Mouse (Mus musculus): Measurements from ENCODE around the gene Gm3250. TPM values are rescaled to one million over a fixed set of nuclear protein-coding genes. Genes with fewer than 3 reads are reported as not detected.
A peak's percentile ranks its signal among the peaks of the same experiment; 100 is the strongest.
"Not testable (repeated sequence)": the region's sequence is repeated elsewhere in the genome, so short reads cannot be mapped to it uniquely, and the experiment has no call there.

Gm3250 gene
- polyA plus RNA-seq, 1 experiment from 2014 or later = not detected

GRCm38 (mm10) chr10:77788621-77789020 is 6.3 kb upstream of the Gm3250 start:
- Histone ChIP-seq H3K27ac (replicated peaks) (no peak overlapping the region), H3K36me3 (no peaks in the 10 kb centered on the region), H3K4me3 (no peak overlapping the region), H3K4me2 (replicated peaks) (no peak overlapping the region), H3K27me3 (no peaks in the 10 kb centered on the region), H3K9ac (replicated peaks) (no peak overlapping the region), H3K4me1 (no peaks in the 10 kb centered on the region), H3K9me3 (no peaks in the 10 kb centered on the region)
- WGBS = 82% methylated on average over 2 of the region's 2 CpGs
- ATAC-seq (ENCODE audit: low FRiP score, low read depth) = no peak

GRCm38 (mm10) chr10:77787876-77788275 is 5.5 kb upstream of the Gm3250 start, which contains the start of gene Gm7137:
TSS of gene Gm7137 (minus strand) at chr10:77788200.
- H3K4me3 ChIP-seq; H3K9ac ChIP-seq (replicated peaks); H3K4me2 ChIP-seq (replicated peaks); H3K36me3 ChIP-seq; H3K27ac ChIP-seq (replicated peaks); H3K27me3 ChIP-seq; H3K4me1 ChIP-seq; H3K9me3 ChIP-seq; ATAC-seq (ENCODE audit: low FRiP score, low read depth): not testable (repeated sequence)
- 63% methylated on average over 1 of the region's 1 CpGs for WGBS

GRCm38 (mm10) chr10:77783396-77783795 is 1.1 kb upstream of the Gm3250 start:
- H3K9ac ChIP-seq (replicated peaks); H3K4me1 ChIP-seq; H3K27ac ChIP-seq (replicated peaks); H3K36me3 ChIP-seq; H3K4me2 ChIP-seq (replicated peaks); H3K4me3 ChIP-seq; H3K9me3 ChIP-seq; ATAC-seq (ENCODE audit: low FRiP score, low read depth); H3K27me3 ChIP-seq: not testable (repeated sequence)
- WGBS = 87% methylated on average over 3 of the region's 3 CpGs

- ATAC-seq (ENCODE audit: low FRiP score, low read depth); H3K27me3 ChIP-seq; H3K27ac ChIP-seq (replicated peaks); H3K4me1 ChIP-seq; H3K9me3 ChIP-seq; H3K4me2 ChIP-seq (replicated peaks); H3K36me3 ChIP-seq; H3K9ac ChIP-seq (replicated peaks); H3K4me3 ChIP-seq: not testable (repeated sequence)
- WGBS = 71% methylated on average over 1 of the region's 1 CpGs
Observed at GRCm38 (mm10) chr10:77776844-77777243, 5.5 kb downstream of the Gm3250 start, which contains the start of gene Gm7138. TSS of gene Gm7138 (minus strand) at chr10:77776944.

GRCm38 (mm10) chr10:77772142-77772541 is 10.2 kb downstream of the Gm3250 start:
- not testable (repeated sequence) for H3K4me2 ChIP-seq (replicated peaks); H3K4me1 ChIP-seq; H3K4me3 ChIP-seq; H3K27me3 ChIP-seq; H3K9ac ChIP-seq (replicated peaks); ATAC-seq (ENCODE audit: low FRiP score, low read depth); H3K9me3 ChIP-seq; H3K27ac ChIP-seq (replicated peaks); H3K36me3 ChIP-seq
- WGBS = 86% methylated on average over 2 of the region's 3 CpGs

GRCm38 (mm10) chr10:77771225-77771624 is 11.1 kb downstream of the Gm3250 start, which contains the start of gene Gm3238:
TSS of gene Gm3238 (minus strand) at chr10:77771325.
- not testable (repeated sequence) for H3K4me2 ChIP-seq (replicated peaks); H3K4me1 ChIP-seq; H3K27ac ChIP-seq (replicated peaks); H3K27me3 ChIP-seq; H3K36me3 ChIP-seq; H3K4me3 ChIP-seq; H3K9me3 ChIP-seq; H3K9ac ChIP-seq (replicated peaks); ATAC-seq (ENCODE audit: low FRiP score, low read depth)
- WGBS = 100% methylated on average over 1 of the region's 1 CpGs

- 97% methylated on average over 1 of the region's 1 CpGs for WGBS
- no peaks in the 10 kb centered on the region for H3K9me3 ChIP-seq
- no peaks in the 10 kb centered on the region for H3K4me1 ChIP-seq
- no peaks in the 10 kb centered on the region for H3K27me3 ChIP-seq
- no peak for ATAC-seq (ENCODE audit: low FRiP score, low read depth)
- H3K9ac ChIP-seq (replicated peaks) = no peak overlapping the region
- H3K36me3 ChIP-seq = no peaks in the 10 kb centered on the region
- H3K4me3 ChIP-seq = no peak overlapping the region
- H3K4me2 ChIP-seq (replicated peaks) = no peak overlapping the region
- H3K27ac ChIP-seq (replicated peaks) = no peak overlapping the region
Observed at GRCm38 (mm10) chr10:77769727-77770126, 12.6 kb downstream of the Gm3250 start.

- H3K4me1 ChIP-seq; H3K36me3 ChIP-seq; H3K9ac ChIP-seq (replicated peaks); H3K27me3 ChIP-seq; H3K4me2 ChIP-seq (replicated peaks); H3K4me3 ChIP-seq; H3K27ac ChIP-seq (replicated peaks); ATAC-seq (ENCODE audit: low FRiP score, low read depth); H3K9me3 ChIP-seq: not testable (repeated sequence)
- WGBS = no CpG with 5 or more reads among the region's 1 CpGs
Observed at GRCm38 (mm10) chr10:77759582-77759981, 22.8 kb downstream of the Gm3250 start, which contains the start of gene Gm3233. TSS of gene Gm3233 (minus strand) at chr10:77759682.

GRCm38 (mm10) chr10:77753448-77753847 is 28.9 kb downstream of the Gm3250 start:
- Histone ChIP-seq H3K4me2 (replicated peaks) (no peak overlapping the region), H3K4me1 (no peaks in the 10 kb centered on the region), H3K27me3 (no peaks in the 10 kb centered on the region), H3K36me3 (no peaks in the 10 kb centered on the region), H3K9me3 (no peaks in the 10 kb centered on the region), H3K9ac (replicated peaks) (no peak overlapping the region), H3K27ac (replicated peaks) (no peak overlapping the region), H3K4me3 (no peak overlapping the region)
- no peak for ATAC-seq (ENCODE audit: low FRiP score, low read depth)

GRCm38 (mm10) chr10:77752312-77752711 is 30.0 kb downstream of the Gm3250 start:
- H3K27ac ChIP-seq (replicated peaks); H3K4me1 ChIP-seq; H3K36me3 ChIP-seq; H3K4me3 ChIP-seq; ATAC-seq (ENCODE audit: low FRiP score, low read depth); H3K4me2 ChIP-seq (replicated peaks); H3K9me3 ChIP-seq; H3K9ac ChIP-seq (replicated peaks); H3K27me3 ChIP-seq: not testable (repeated sequence)
- 65% methylated on average over 3 of the region's 3 CpGs for whole genome bisulfite sequencing

GRCm38 (mm10) chr10:77751254-77751653 is 31.1 kb downstream of the Gm3250 start, which contains the start of gene Gm9736:
TSS of gene Gm9736 (minus strand) at chr10:77751354.
- H3K4me3 ChIP-seq; ATAC-seq (ENCODE audit: low FRiP score, low read depth); H3K4me2 ChIP-seq (replicated peaks); H3K27ac ChIP-seq (replicated peaks); H3K9ac ChIP-seq (replicated peaks); H3K9me3 ChIP-seq; H3K27me3 ChIP-seq; H3K4me1 ChIP-seq; H3K36me3 ChIP-seq: not testable (repeated sequence)
- WGBS = 85% methylated on average over 1 of the region's 1 CpGs

- H3K9ac ChIP-seq (replicated peaks); H3K4me1 ChIP-seq; H3K4me3 ChIP-seq; H3K27ac ChIP-seq (replicated peaks); ATAC-seq (ENCODE audit: low FRiP score, low read depth); H3K36me3 ChIP-seq; H3K4me2 ChIP-seq (replicated peaks); H3K27me3 ChIP-seq; H3K9me3 ChIP-seq: not testable (repeated sequence)
- 74% methylated on average over 1 of the region's 1 CpGs for WGBS
Observed at GRCm38 (mm10) chr10:77750686-77751085, 31.7 kb downstream of the Gm3250 start.

GRCm38 (mm10) chr10:77741924-77742688 is 40.2 kb downstream of the Gm3250 start, which contains the start of gene Gm18596:
TSS of gene Gm18596 (minus strand) at chr10:77742638.
- 52% methylated on average over 4 of the region's 5 CpGs for WGBS
- H3K27me3 ChIP-seq; H3K9ac ChIP-seq (replicated peaks); H3K4me2 ChIP-seq (replicated peaks); H3K4me1 ChIP-seq; H3K9me3 ChIP-seq; ATAC-seq (ENCODE audit: low FRiP score, low read depth); H3K36me3 ChIP-seq; H3K4me3 ChIP-seq: not testable (repeated sequence)
- H3K27ac ChIP-seq (replicated peaks) = peak within 1 kb of the TSS; percentile 25; the same call in 1 of the 2 replicates
